Mouse (Mus musculus) neural tube, embryonic 14.5 days (tissue): ENCODE data around the gene Herc3. TPM values are rescaled to one million over a fixed set of nuclear protein-coding genes. Genes with fewer than 3 reads are reported as not detected.
"Not testable (repeated sequence)": the region's sequence is repeated elsewhere in the genome, so short reads cannot be mapped to it uniquely, and the experiment has no call there.

Source experiments
- ATAC-seq: fragments of 200-750 bp; cut with Nextera tagmentation; 2 replicates; pipeline ENCODE4 v1.8.0; 2017; ENCODE audit warnings: low read depth, mild to moderate bottlenecking, moderate TSS enrichment, moderate library complexity
- H3K27ac ChIP-seq: fragments of 300-500 bp; sonication (generic); 2 replicates; pipeline ENCODE4 v1.5.1; 2014; ENCODE audit warnings: low read depth, mild to moderate bottlenecking, control low read depth, low read length, moderate library complexity, mixed read lengths
- H3K27me3 ChIP-seq: fragments of 300-500 bp; sonication (generic); 2 replicates; pipeline ENCODE4 v1.6.1; 2014; ENCODE audit warnings: low read length; ENCODE audit not compliant: control insufficient read depth, insufficient read depth
- H3K36me3 ChIP-seq: fragments of 300-500 bp; sonication (generic); 2 replicates; pipeline ENCODE4 v1.6.1; 2014; ENCODE audit warnings: low read length, mixed read lengths; ENCODE audit not compliant: control insufficient read depth, insufficient read depth
- H3K4me1 ChIP-seq: fragments of 300-500 bp; sonication (generic); 2 replicates; pipeline ENCODE4 v1.6.1; 2014; ENCODE audit warnings: low read length; ENCODE audit not compliant: control insufficient read depth, insufficient read depth
- H3K4me2 ChIP-seq: fragments of 300-500 bp; sonication (generic); 2 replicates; pipeline ENCODE4 v1.6.1; 2014; ENCODE audit warnings: mild to moderate bottlenecking, low read depth, low read length, control low read depth
- H3K4me3 ChIP-seq: fragments of 300-500 bp; sonication (generic); 2 replicates; pipeline ENCODE4 v1.5.1; 2014; ENCODE audit warnings: low read depth, low read length, control low read depth, mixed read lengths
- H3K9ac ChIP-seq: fragments of 300-500 bp; sonication (generic); replicated peaks from 2 replicates; pipeline ENCODE4 v1.6.1; 2014; ENCODE audit warnings: low read depth, mild to moderate bottlenecking, control low read depth, low read length, mixed read lengths
- H3K9me3 ChIP-seq: fragments of 300-500 bp; sonication (generic); 2 replicates; pipeline ENCODE4 v1.6.1; 2016; ENCODE audit warnings: low read length; ENCODE audit not compliant: control insufficient read depth
- WGBS: fragments of 180-500 bp; shearing (Covaris S2); extraction: QIAGEN DNeasy Blood & Tissue Kit; methylation state at CpG from one replicate; pipeline ENCODE4 v1.1.7; 2014; 5-methylcytosine and 5-hydroxymethylcytosine counted together
- polyA plus RNA-seq: library from polyadenylated mRNA; unstranded; fragments of >200 nt; fragmentation: Nextera tagmentation; extraction: Ambion mirVana; gene quantifications from 2 replicates; pipeline ENCODE4 v1.2.1, GENCODE M21; 2014

Herc3 gene
- polyA plus RNA-seq, 1 experiment from 2014 or later = 41.7 TPM

DNA sequence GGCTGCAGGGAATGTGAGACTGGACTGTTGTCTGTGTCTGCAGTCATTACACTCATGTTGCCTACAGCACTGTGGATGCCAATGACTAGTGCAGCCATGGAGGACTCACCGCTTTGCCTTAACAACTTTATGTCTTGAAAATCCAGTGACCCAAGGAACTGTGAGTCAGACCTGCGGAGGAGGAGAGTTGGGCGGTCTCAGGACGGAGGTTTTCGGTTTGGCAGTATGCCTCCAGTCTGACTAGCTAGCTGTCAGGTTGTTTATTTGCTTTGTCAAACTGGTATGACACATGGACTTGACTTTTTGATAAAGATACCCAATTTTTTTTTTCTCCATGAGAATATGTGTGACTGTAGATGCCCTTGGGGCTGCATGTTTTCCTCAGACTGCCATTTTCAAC lies 16.6 kb downstream of the Herc3 start:
- 93% methylated on average over 5 of the region's 5 CpGs for WGBS
- no peak overlapping the region for H3K9ac ChIP-seq
- no peak for ATAC-seq
- H3K4me1 ChIP-seq = no peaks in the 10 kb centered on the region; the same call in 1 of the 2 replicates
- H3K27me3 ChIP-seq = no peaks in the 10 kb centered on the region
- H3K4me3 ChIP-seq = no peak overlapping the region
- H3K9me3 ChIP-seq = no peaks in the 10 kb centered on the region
- H3K27ac ChIP-seq = no peak overlapping the region
- no peak overlapping the region for H3K4me2 ChIP-seq
- H3K36me3 ChIP-seq = no peaks in the 10 kb centered on the region

DNA sequence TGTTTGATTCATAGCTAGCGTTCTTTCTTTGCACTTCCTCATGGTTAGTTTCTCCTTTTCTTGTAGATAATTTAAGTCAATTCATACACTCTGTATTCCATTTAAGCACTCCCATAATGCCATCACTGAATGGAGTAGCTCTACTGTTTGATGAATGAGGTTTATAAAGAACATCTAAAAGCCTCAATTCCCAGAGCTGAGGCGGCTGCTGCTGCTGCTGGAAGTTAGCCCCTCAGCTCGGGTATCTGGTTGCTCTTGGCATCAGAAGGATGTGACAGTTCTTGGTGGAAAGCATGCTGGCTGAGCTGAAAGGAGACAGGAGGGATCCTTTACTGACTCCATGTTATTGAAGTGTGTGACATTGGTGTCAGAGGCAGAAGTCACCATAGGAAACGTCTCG lies 18.1 kb downstream of the Herc3 start:
- H3K9me3 ChIP-seq = no peaks in the 10 kb centered on the region
- H3K9ac ChIP-seq = no peak overlapping the region
- H3K27me3 ChIP-seq = no peaks in the 10 kb centered on the region
- 40% methylated on average over 5 of the region's 5 CpGs for WGBS
- no peak overlapping the region for H3K4me2 ChIP-seq
- no peaks in the 10 kb centered on the region for H3K36me3 ChIP-seq
- H3K4me3 ChIP-seq = no peak overlapping the region
- no peaks in the 10 kb centered on the region; the same call in 1 of the 2 replicates for H3K4me1 ChIP-seq
- no peak overlapping the region for H3K27ac ChIP-seq
- no peak for ATAC-seq

DNA sequence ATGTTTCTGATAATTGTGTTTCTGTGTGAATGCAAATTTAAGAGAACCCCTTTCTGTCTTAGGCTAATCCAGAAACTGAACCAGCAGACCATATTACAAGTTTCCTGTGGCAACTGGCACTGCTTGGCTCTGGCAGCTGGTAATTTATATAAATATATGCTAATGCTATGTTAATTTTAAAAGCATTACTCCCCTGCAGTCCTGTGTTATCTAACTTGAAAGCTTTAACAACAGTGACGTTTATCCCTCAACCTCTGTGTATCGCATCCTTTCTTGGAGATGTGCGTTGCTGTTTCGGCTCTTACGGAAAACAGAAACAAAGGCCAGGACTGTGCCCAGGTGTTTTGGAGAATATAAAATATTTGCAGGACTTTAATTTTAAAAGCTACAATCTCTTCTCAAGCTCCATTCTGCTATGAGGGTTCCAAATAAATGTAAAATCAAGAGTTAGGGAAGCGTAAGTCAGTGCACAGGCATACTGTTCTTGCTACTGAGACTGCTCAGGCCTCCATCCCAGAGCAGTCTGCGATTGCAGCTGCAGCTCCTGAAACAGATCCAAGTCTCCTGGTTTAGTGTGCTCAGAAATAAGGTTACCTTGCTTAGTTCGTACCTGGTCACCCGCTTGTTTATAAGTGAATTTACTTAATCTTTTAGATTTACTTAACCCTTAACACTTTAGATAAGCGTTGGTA lies 24.6 kb downstream of the Herc3 start:
- 75% methylated on average over 10 of the region's 10 CpGs for WGBS
- H3K27ac ChIP-seq = 0 out of 2 replicates have a peak overlapping the region, but pooled peaks have one; percentile 52
- no peaks in the 10 kb centered on the region for H3K27me3 ChIP-seq
- no peak overlapping the region for H3K9ac ChIP-seq
- H3K4me1 ChIP-seq = no peaks in the 10 kb centered on the region
- H3K4me3 ChIP-seq = no peak overlapping the region
- no peaks in the 10 kb centered on the region for H3K36me3 ChIP-seq
- no peak overlapping the region for H3K4me2 ChIP-seq
- no peaks in the 10 kb centered on the region for H3K9me3 ChIP-seq
- ATAC-seq = no peak

DNA sequence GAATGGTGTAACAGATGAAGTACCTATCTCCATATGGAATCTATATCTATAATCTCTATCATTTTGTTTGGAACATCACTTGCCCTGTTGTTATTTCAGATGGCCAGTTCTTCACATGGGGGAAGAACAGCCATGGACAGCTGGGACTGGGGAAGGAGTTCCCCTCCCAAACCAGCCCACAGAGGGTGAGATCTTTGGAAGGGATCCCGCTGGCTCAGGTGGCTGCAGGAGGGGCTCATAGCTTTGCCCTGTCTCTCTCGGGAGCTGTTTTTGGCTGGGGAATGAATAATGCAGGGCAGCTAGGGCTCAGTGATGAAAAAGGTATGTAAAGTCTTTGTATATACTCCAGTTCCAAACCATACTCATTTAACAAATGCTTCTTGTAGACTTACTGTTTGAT lies 25.2 kb downstream of the Herc3 start:
- Histone ChIP-seq H3K4me3 (no peak overlapping the region), H3K9me3 (no peaks in the 10 kb centered on the region), H3K4me2 (no peak overlapping the region), H3K27me3 (no peaks in the 10 kb centered on the region), H3K36me3 (no peaks in the 10 kb centered on the region), H3K4me1 (no peaks in the 10 kb centered on the region), H3K9ac (no peak overlapping the region), H3K27ac (no peak overlapping the region)
- WGBS = 60% methylated on average over 2 of the region's 2 CpGs
- peak; percentile 42; the same call in 1 of the 2 replicates for ATAC-seq

DNA sequence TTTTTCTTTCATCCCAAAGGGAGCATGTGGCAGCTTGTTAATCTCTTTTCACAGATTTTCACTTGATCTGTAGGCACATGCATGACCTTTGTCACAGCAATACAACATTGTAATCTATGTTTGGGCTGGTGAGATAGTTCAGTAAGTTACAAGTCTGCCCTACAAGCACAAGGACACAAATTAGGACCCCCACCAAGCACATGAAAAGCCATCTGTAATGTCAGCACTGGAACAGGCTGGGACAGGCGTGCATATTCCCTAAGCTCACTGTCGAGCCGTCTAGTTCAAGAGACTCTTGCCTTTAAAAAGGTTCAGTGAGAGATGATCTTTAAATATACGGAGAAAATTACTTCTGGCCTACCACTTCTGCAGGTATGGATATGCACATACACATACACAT lies 28.3 kb downstream of the Herc3 start:
- Histone ChIP-seq H3K27ac (no peak overlapping the region), H3K4me1 (no peaks in the 10 kb centered on the region), H3K4me3 (no peak overlapping the region), H3K4me2 (no peak overlapping the region), H3K27me3 (no peaks in the 10 kb centered on the region), H3K9ac (no peak overlapping the region), H3K9me3 (no peaks in the 10 kb centered on the region), H3K36me3 (no peaks in the 10 kb centered on the region)
- no peak for ATAC-seq
- 86% methylated on average over 4 of the region's 4 CpGs for WGBS

DNA sequence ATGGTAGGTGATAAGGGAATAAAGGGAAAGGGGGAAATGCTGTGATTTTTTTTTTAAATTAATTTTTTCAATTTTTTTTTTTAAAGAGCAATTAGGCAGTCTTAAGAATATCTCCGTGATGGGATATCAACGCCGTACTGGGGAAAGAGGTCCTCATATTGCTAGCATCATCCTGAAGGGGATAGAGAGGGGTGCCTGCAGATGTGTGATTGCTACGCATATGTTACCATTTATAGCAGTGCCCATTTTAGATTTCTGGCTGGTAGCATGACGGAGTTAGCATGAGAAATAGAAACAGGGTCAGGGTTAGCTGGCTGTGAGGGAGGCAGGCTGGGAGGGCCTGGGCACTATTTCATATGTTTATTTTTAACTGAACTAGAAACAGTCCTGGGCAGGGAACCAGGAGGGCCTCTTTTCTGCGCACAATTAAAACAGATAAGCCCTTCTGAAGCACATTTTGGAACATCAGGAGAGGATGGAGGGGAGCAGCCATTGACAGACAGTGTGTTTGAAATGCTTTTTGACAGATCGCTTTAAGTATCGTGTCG lies 31.3 kb downstream of the Herc3 start:
- WGBS = 84% methylated on average over 9 of the region's 9 CpGs
- H3K4me3 ChIP-seq = no peak overlapping the region
- no peak overlapping the region for H3K4me2 ChIP-seq
- H3K27me3 ChIP-seq = no peaks in the 10 kb centered on the region
- H3K27ac ChIP-seq = no peak overlapping the region
- H3K9ac ChIP-seq = no peak overlapping the region
- H3K9me3 ChIP-seq = no peaks in the 10 kb centered on the region
- H3K36me3 ChIP-seq = no peaks in the 10 kb centered on the region
- no peaks in the 10 kb centered on the region for H3K4me1 ChIP-seq
- no peak for ATAC-seq

DNA sequence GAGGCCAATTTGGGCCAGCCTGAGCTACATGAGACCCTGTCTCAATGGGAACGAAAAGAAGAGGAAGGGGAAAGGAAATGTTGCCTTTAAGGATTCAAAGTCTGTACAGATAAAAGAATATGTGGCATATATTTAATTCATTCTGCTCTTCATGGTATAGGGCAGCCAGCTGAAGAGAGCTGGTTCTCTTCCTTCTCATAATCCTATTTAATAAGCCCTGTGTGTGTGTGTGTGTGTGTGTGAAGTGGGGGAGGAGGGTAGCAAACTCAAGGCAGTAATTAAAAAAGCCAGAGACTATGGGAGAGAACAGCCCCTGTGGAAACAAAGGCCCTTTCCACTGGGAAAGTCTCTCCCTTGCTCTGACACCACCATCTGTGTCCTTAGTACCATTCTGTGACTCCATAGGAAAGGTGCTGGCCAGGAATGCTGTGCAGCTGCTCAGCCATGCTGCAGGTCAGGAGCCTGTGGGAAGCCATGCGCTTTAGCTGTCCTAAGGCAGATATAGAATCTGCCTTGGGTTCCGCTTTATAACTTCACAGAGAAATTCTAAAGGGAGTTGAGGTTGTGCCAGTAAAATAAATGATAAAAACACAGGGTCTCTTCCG lies 32.5 kb downstream of the Herc3 start:
- H3K36me3 ChIP-seq = no peaks in the 10 kb centered on the region
- no peak overlapping the region for H3K4me2 ChIP-seq
- no peak for ATAC-seq
- no peak overlapping the region for H3K27ac ChIP-seq
- no peaks in the 10 kb centered on the region for H3K9me3 ChIP-seq
- WGBS = 89% methylated on average over 4 of the region's 4 CpGs
- no peaks in the 10 kb centered on the region for H3K4me1 ChIP-seq
- H3K4me3 ChIP-seq = no peak overlapping the region
- H3K9ac ChIP-seq = no peak overlapping the region
- no peaks in the 10 kb centered on the region for H3K27me3 ChIP-seq

DNA sequence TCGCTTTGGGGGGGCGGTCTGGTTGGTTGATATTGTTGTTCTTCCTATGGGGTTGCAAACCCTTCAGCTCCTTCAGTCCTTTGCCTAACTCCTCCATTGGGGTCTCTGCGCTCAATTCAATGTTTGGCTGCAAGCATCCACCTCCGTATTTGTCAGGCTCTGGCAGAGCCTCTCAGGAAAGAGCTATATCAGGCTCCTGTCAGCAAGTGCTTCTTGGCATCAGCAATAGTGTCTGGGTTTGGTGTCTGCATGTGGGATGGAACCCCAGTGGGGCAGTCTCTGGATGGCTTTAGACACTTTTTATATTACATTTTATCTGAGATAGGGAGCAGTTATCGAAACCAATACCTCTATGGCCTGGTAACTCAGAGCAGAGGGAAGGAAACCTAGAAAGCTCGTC lies 36.6 kb downstream of the Herc3 start:
- H3K27ac ChIP-seq, H3K36me3 ChIP-seq, H3K4me3 ChIP-seq, H3K9me3 ChIP-seq, ATAC-seq, H3K9ac ChIP-seq, H3K4me1 ChIP-seq, H3K27me3 ChIP-seq, H3K4me2 ChIP-seq: not testable (repeated sequence)
- 97% methylated on average over 6 of the region's 6 CpGs for WGBS

DNA sequence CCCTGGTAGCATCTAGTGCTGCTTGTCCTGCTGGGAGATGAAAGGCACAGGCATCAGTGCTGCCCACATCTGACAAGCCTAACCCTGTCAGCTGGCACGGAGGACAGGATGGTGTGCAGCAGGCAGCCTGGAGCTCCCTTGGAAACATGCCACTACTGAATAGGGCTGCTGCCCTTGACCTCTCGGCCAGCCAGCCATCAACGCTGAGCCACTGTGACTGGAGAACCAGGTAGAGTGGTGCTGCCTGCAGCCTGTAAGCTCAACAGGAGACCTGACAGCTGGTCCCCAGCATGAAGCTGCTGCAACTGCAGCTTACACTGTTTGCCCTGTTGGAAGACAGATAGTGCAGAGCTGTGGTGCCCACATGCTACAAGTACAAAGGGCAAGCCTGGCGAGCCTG lies 48.3 kb downstream of the Herc3 start:
- Histone ChIP-seq H3K36me3 (no peaks in the 10 kb centered on the region), H3K9ac (no peak overlapping the region), H3K27me3 (no peaks in the 10 kb centered on the region), H3K9me3 (no peaks in the 10 kb centered on the region), H3K4me3 (no peak overlapping the region), H3K4me1 (no peaks in the 10 kb centered on the region), H3K4me2 (no peak overlapping the region), H3K27ac (no peak overlapping the region)
- ATAC-seq = 0 out of 2 replicates have a peak, but pooled peaks have one; percentile 13
- 77% methylated on average over 4 of the region's 4 CpGs for WGBS
